Mouse (Mus musculus) gastrocnemius, postnatal 4 days (tissue): ENCODE measurements at regions not wholly inside any gene's neighbourhood (a gene's known extent, or its start where the extent isn't known, plus 50 kb on each side); places are given as distances from the start of the nearest gene placed in this dataset.
"Not testable (repeated sequence)": the region's sequence is repeated elsewhere in the genome, so short reads cannot be mapped to it uniquely, and the experiment has no call there.

Source experiments
- DNase-seq, 2 experiments: peaks; one replicate each; pipeline ENCODE4 v3.0.0; 2021 to 2022; ENCODE audit warnings: low spot score in 2 of 2, mixed read lengths in 2 of 2

DNA sequence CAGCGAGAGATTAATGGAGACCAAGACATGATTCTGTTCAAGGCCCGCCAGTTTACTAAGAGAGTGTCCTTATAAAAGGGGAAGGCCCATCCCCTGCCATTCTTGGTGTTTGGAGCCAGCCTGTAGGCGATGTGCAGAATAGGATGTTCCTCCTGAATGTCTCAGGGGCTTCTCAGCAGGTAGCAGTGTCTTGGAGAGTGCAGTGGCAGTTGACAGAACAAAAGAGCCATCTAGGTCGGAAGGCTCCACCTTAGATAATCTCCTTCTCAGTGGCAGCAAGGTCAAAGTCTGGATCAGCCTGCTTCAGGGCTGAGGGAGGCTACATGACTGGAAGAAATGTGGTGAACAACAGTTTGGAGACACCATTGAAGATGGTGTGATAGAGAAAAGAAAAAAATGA, 171.7 kb downstream of the Diras2 start:
- DNase-seq: not testable (repeated sequence)

DNA sequence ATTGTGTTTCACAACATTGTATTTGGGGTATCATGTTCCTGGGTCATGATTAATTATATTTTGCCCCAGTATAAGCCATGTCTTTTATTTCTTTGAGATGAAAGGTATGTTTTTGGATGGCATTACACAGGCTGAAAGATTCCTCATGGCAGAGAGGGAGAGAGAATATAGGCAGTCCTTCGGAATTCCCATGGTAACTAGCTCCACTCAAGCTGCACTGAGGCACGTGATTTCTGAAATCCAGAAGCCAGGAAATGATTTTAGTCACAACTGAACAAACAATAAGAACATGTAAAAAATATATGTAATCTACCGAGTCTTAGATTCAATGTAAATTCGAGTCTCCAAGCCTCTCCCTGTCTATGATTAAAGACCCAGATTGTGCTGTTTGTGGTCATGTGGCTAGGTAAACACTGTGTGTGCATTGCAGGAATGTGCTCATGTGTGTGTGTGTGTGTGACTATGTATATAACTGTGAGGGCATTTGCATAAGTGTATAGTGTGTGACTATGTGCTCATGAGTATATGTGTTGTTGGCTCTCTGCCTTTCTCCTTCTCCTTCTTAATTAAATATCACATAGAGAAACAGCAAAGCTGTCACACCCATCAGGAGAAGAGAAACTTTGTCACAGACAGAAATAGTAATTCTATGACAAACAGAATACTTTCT, 169.8 kb downstream of the Diras2 start:
- DNase-seq: no peak

GRCm38 (mm10) chr13:52362266-52362665, 168.8 kb downstream of the Diras2 start:
- DNase-seq: no peak

DNA sequence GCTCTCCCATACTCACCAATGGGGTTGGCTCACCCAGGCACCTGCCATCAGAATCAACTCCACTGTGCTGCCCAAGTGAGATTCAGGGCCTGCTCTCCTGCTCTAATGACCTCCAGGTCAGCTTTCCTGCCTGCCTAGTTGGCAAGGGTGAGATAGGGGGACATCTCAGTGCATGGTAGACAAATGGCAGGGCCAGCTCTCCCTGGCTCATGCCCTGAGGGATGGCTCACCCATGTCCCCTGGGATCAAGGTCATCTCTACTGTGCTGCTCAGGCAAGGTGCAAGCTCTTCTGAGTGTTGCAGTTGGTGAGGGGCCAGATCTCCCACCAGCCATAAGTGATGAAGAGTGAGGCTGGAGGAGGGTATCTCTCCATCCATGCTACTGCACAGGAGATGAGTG, 161.2 kb downstream of the Diras2 start:
- DNase-seq: no peak

GRCm38 (mm10) chr13:52371986-52372385, 159.1 kb downstream of the Diras2 start:
- DNase-seq: no peak

DNA sequence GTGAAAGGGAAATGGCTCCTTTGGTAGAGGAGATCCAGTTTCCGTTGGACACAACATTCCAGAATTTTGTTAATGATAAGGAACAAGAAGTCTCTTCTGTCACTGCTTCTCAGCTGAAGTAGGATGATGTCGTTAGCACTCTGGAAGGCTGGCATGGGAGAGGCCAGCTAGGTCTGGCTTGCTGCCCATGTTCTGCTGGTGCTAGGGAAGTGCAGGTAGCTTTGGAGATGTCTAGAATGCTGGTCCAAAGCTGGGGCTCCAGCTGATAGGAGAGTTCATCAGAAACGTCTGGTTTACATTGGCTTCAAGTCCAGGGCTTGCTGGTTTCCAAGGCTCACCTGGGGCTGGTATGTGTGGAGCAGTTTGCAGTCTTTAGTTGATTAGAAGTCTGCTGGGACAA, 156.3 kb downstream of the Diras2 start:
- DNase-seq: no peak

GRCm38 (mm10) chr13:52378236-52378635, 152.8 kb downstream of the Diras2 start:
- DNase-seq: no peak

DNA sequence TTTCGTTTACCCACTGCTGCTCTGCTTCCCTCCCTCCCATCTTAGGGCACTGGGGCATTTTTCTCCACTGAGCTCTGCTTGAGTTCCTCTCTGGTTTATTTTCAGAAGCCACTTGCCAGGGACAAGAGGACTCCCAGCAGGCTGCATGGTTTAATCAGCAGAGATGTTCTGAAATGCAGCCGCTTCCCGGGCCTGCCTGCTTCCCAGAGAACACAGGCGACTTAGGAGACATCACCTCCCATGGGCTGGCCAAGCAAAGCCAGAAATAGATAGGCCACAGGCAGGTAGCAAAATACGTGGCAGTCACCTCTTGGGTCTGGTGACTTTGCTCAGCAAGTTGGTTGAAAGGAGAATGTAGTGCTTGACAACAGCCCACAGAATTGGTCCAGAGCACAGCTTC, 141.8 kb downstream of the Diras2 start:
- DNase-seq: peak in 1 of 2 experiments; percentile 8

- DNase-seq: no peak
Measured at GRCm38 (mm10) chr13:52395786-52396185, 135.3 kb downstream of the Diras2 start.

DNA sequence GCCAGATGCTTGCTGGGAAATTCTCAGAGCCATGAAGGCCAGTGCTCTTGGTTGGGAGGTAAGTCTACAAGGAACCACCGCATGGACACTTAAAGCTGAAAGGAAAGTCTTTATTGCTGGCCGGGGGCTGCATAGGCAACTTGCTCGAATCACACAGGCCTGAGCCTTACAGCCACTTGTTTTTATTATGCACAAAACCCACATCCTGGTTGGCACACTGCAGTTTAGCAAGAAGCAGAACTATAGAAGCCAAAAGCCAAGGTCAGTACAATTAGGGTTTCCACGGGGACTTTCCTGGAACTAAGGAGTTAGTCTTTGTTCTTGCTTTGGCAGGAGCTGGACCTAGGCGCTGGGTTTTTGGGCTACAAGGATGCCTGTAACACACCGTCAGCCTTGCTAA, 132.7 kb downstream of the Diras2 start:
- no peak for DNase-seq

GRCm38 (mm10) chr13:52399143-52399542, 131.9 kb downstream of the Diras2 start:
- DNase-seq: no peak

GRCm38 (mm10) chr13:52403805-52404204, 127.3 kb downstream of the Diras2 start:
- no peak for DNase-seq

DNA sequence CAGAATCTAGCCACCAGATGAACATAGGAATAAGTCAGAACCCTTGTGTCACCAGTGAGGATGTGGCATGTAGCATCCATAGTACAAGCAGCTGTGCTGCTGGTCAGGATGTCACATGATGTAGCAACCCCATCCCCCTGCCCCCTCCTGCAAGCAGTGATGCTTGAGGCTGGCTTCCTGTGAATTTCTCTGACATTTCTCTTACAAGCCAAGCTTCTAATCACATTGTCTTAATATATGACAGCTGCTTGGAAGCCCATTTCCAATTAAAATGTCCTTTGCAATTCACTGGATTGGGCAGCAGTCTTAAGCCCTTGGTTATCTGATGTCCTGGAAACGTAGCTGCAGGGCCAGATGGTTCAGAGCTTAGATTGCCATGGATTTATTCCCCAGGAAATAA, 114.8 kb downstream of the Diras2 start:
- DNase-seq: no peak

DNA sequence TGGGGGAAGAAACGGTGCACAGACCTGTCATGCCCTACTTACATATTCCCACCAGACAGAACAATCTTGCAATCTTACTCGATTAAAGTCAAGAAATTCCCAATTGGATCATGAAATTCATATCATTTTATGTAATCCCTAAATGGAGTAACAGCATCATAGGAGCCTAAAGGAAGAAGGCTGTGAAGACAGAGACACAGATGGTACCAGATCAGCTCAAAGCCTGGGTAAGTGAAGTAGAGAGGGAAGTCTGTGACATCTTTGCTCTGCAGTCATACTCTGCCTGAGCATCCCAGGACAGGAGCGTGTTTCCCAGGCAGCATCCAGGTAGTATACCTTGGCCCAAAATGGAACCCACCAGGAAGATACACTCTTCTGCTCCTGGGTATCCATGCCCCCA, 108.6 kb downstream of the Diras2 start:
- DNase-seq: no peak

DNA sequence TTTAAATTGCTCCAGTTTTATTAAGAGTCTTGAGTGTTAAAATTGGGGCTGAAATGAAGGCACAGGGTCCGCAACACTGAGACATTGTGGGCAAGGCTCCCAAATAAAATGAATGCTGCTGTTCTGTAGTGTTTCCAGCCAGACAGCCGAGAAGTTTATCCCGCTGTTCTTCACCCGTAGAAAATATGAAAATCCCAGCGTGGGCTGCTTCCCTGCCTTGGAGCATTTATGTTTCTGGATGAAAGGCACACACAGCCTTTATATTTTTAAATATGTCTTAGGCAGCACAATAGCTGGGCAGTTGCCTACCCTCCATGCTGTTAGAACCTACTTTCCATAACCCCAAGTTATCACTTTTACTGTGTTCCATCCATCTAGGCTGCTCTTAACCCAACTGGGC, 102.6 kb downstream of the Diras2 start:
- no peak for DNase-seq

DNA sequence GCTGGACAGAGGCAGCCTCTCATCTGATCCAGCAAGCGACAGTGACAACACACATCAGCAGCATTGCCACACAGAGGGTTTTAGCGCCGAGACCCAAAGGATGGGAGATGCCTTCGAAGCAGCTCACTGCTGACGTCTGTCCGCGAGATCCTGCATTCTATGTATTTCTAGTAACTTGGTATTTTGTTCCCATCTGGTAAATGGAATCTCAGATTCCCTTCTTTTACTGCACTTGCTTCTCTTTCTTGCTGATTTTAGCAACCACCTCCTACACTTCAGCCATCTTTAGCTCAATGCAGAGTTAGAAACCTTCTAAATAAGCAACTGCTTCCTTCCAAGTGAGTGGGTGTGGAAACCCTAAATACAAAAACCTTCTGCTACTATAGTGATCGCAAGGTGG, 94.3 kb downstream of the Diras2 start:
- DNase-seq: no peak

DNA sequence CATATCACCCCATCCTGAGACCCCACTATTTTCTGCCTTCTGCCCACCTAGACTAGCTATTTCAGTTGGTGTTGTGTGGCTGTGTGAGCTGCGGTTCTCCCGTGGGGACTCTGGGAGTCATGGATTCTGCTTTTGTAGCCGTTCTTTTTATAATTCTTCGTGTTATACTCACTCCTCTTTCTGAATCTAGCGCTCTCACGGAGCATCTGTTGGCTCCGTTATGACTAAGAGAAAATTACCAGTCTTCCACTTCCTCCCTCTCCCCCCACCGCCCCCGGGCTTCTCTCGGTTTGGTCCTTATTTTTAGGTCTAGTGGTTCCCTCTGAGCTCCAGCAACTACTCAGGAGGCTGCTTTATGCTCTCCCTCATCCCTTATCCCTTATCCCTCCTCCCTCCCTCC, 85.6 kb downstream of the Diras2 start:
- no peak for DNase-seq

GRCm38 (mm10) chr13:52448902-52449301, 82.2 kb downstream of the Diras2 start:
- no peak for DNase-seq

DNA sequence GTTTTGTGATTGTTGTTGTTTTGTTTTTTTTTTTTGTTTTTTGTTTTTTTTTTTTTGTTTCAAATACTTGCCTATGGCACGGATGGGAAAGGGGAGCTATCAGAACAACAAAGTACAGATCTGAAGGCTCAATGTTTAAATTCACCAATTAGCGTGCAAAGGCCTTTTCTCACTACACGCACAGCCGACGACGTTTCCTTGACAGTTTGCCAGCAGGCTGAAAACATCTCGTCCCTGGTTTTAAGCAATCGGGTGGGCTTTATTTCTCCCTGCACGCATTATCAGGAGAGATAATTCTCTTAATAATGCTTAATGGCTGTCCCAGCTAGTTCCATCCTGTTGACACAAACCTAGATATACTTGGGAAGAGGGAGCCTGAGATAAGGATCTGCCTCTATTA, 79.6 kb downstream of the Diras2 start:
- no peak for DNase-seq

DNA sequence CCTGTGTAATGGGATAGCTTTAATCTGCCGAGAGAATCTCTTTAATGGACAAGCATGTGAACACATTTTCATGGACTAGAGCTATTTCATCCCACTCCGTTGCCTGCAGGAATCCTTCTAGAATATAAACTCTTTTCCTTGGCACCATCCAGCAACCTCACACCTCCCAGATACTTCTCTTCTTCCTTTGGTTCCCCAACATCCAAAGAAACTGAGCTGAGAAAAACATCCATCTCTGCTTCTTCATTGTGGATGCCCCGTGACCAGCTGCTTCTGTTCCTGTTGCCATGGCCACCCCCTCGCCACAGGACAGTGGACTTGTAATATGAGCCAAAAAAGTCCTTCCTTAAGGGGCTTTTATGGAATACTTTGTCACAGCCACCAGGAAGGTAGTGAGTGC, 78.8 kb downstream of the Diras2 start:
- no peak for DNase-seq
